19 mouse cellular contexts compared by ENCODE assay signal in genomic region chr5:90235217-90235616, GRCm38 (mm10). TPM values are rescaled to one million over a fixed set of nuclear protein-coding genes. Genes with fewer than 3 reads are reported as not detected.
DNase-seq lines count a peak whose midpoint lies in the region.
"Had no signal": no experiment of that assay in that cellular context is flagged by ENCODE, and none has a peak within 500 bp of the region (broad histone marks: within the 10 kb centered on the region; RNA-seq: fewer than 3 reads in every experiment).

No protein-coding gene starts in this region.

- peak; percentile 5 for DNase-seq in lung, postnatal 36 days
- no peak for DNase-seq in lung, postnatal 25 days (ENCODE audit: low spot score)
- DNase-seq in ES-CJ7 (ENCODE audit: low read depth, low spot score) (peak; percentile 81), ZHBTc4 (ENCODE audit: low read depth, low spot score) (peak; percentile 88)
- DNase-seq in gastrocnemius, postnatal 14 days, result no peak
- no peak for DNase-seq in urinary bladder, postnatal 4 days (ENCODE audit: low spot score in 2 of 2)
- no peak for DNase-seq in thymus, postnatal 0 days (ENCODE audit: low spot score)
- DNase-seq: adrenal gland, adult 2 months; adrenal gland, postnatal 14 days; cerebellum, adult 11 months; cerebellum, adult 2 months; cerebellum, adult 9-11 months; cerebellum, postnatal 25 days; embryo, embryonic 11 days; gastrocnemius, postnatal 36 days; heart, adult 18-20 months; heart, postnatal 14 days; heart, postnatal 4 days; kidney, adult 11 months had no signal

- intact Hi-C loops in gastrocnemius, postnatal 14 days (cut with DNase I; ENCODE audit: low total_unique reads), result no loop called here

RNA-seq across cellular contexts. Expression of gene Cox18, which starts 11.4 kb away (rescaled TPM):
- total RNA-seq in gastrocnemius, postnatal 14 days (2021), result 1 to 10 TPM; 7.9 to 8.7 TPM
- 43.9 and 45.3 TPM in 2 replicates for polyA plus RNA-seq in thymus, postnatal 0 days (2015; fragmentation: Nextera tagmentation; extraction: Ambion mirVana)

Comparison
In these comparisons a context has a peak if more than half of its experiments do, and no peak if none do; other contexts are left out.
1. DNase-seq: peak in lung, postnatal 36 days (single experiment), ES-CJ7 (single experiment) and ZHBTc4 (single experiment); none in lung, postnatal 25 days (single experiment), gastrocnemius, postnatal 14 days (single experiment), urinary bladder, postnatal 4 days (0 of 2) and thymus, postnatal 0 days (single experiment).